Mouse (Mus musculus) frontal cortex, postnatal 14 days (tissue): ENCODE measurements around the gene Nfil3.

Source experiments
- DNase-seq, 2 experiments: peaks; one replicate each; pipeline ENCODE4 v3.0.0; 2022; ENCODE audit warnings: low spot score in 2 of 2

The Nfil3 gene

GRCm38 (mm10) chr13:52980951-52981421, at the start of gene Nfil3:
Nfil3 (minus strand) TSS chr13:52981073.
- DNase-seq: peak; percentile 58 to 67

DNA sequence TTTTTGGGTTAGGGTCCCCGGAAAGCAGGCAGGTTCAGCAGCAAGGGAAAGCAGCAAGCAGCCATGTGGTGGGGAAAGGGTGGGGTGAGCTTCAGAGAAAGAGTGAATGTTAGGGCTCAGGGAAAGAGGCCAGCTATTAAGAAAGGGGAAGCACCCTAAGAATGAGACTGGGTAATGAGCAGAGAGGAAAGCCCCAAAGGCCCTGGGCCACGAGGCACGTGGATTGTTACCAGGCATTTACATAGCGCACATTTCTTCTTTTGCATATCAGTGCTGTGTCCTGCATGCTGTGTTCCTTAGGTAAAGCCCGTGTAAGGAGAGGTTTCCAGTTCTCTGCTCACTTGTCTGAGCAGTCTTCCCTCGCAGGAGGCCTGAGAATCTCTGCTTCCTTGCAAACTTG, 43.4 kb upstream of the Nfil3 start:
- no peak for DNase-seq

DNA sequence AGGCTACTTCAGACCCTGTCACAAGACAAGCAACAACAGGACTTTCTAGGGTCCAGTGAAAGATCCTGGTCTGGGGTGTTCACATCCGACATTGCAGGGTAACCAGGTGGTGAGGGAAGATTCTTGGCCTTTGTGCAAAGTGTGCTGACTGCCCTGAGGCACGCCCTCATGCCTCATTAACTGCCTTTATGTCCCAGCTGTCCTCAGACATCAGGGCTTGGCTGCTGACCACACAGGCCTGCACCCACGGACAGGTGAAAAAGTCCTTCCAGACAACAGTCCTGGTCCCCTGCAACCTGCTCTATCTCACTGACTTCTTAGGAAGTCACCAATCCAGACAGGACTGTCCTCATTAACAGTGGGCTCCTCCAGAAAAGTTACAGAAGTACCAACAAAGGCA, 39.4 kb upstream of the Nfil3 start:
- DNase-seq: no peak

DNA sequence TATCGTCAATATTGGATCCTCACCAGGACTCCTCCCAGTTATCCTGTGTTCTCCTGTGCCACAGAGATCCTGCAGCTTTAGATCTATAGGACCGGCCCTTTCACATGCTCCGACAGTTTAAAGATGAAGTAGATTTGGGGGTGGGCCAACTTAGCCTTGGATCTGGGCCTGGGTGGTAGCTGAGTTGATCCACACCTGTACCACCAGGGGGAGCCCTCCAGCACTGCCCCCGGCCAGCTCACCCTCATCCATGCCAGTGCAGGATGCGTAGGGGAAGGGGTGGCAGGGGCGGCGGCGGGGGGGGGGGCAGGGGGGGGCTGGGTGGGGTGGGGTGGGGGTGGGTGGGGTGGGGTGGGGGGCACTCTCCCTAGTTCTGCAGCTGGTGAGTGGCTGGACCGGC, 38.7 kb upstream of the Nfil3 start:
- no peak for DNase-seq

DNA sequence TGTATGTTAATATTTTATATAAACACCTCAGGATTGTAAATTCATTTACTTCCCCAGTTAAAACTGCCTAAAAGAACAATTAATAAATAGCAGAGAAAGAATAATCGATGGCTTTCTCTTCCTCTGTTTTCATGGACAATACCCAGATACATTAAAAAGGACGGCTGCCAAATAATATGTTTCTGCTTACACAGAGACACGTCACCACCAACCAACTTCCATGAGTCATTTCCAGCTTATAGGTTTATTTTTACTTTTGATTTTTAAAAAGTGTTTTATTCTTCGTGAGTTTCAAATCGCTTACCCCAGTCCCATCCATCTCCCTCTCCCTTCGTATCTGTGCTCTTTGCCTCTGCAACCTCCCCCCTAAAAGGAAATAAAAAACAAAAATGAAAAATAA, 38.1 kb upstream of the Nfil3 start:
- no peak for DNase-seq

DNA sequence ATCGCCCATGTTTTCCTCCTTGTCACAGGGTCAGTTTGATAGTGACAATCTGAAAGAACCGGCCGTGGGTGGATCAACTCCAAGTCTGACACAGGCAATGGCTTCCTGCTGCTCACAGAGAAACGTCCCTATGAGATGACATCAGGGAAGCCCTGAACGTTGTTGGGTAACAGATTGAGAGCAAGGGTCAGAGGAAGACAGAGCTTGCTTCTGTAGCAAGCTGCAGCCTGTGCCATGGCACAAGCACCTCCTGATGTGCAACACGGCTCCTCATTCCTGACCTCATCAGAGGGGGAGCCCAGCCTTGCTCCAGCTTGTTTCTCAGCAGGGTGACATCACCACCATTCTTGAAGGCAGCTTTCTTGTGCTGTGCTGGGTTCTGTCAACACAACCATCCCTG, 37.1 kb upstream of the Nfil3 start:
- DNase-seq: no peak

GRCm38 (mm10) chr13:53017117-53017516, 36.2 kb upstream of the Nfil3 start:
- no peak for DNase-seq

GRCm38 (mm10) chr13:53011426-53011825, 30.6 kb upstream of the Nfil3 start:
- no peak for DNase-seq

GRCm38 (mm10) chr13:53008489-53009184, 27.8 kb upstream of the Nfil3 start:
- DNase-seq: no peak

- DNase-seq: no peak
Measured at GRCm38 (mm10) chr13:53007781-53008180, 26.9 kb upstream of the Nfil3 start.

- no peak for DNase-seq
Measured at GRCm38 (mm10) chr13:53003286-53003685, 22.4 kb upstream of the Nfil3 start.

- no peak for DNase-seq
Measured at GRCm38 (mm10) chr13:53001511-53001935, 20.6 kb upstream of the Nfil3 start.

GRCm38 (mm10) chr13:53000481-53000880, 19.6 kb upstream of the Nfil3 start:
- no peak for DNase-seq

DNA sequence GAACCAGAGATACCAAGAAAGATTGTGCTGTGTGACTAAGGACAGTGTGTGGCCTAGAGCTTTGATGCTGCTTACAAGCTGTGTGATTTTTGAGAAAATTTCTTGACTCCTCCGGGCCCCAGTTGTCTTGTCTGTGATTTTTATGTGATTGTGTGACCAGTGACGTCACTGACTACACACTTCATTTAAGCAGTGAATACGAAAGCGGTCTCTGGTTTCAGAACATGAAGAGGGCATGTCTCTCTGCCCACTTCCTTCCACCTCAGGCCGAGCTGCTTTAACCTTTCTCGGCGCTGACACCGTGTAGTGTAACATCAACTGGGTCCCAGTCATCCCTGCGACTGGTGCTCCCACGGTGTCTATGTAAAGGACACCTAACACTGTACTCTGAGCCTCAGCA, 17.7 kb upstream of the Nfil3 start:
- no peak for DNase-seq

DNA sequence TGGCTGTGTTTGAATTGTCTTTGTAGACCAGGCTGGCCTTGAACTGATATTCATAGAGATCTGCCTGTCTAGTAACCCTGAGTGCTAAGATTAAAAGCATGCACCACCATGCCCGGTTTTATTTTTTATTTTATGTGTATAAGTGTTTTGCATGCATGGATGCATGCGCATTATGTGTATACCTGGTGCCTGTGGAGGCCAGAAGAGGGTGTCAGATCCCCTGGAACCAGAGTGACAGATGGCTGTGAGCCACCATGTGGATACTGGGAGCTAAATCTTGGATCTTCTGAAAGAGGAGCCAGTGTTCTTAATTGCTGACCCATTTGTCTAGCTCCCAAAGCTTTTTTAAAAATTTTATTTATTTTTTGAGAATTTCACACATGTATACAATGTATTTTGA, 16.9 kb upstream of the Nfil3 start:
- no peak for DNase-seq

GRCm38 (mm10) chr13:52996201-52996600, 15.3 kb upstream of the Nfil3 start:
- no peak for DNase-seq

GRCm38 (mm10) chr13:52994197-52994881, 13.5 kb upstream of the Nfil3 start:
- no peak for DNase-seq

- DNase-seq: no peak
Measured at GRCm38 (mm10) chr13:52990139-52990538, 9.3 kb upstream of the Nfil3 start.

GRCm38 (mm10) chr13:52989005-52989404, 8.1 kb upstream of the Nfil3 start:
- DNase-seq: no peak

- DNase-seq: no peak
Measured at GRCm38 (mm10) chr13:52987880-52988279, 7.0 kb upstream of the Nfil3 start.

DNA sequence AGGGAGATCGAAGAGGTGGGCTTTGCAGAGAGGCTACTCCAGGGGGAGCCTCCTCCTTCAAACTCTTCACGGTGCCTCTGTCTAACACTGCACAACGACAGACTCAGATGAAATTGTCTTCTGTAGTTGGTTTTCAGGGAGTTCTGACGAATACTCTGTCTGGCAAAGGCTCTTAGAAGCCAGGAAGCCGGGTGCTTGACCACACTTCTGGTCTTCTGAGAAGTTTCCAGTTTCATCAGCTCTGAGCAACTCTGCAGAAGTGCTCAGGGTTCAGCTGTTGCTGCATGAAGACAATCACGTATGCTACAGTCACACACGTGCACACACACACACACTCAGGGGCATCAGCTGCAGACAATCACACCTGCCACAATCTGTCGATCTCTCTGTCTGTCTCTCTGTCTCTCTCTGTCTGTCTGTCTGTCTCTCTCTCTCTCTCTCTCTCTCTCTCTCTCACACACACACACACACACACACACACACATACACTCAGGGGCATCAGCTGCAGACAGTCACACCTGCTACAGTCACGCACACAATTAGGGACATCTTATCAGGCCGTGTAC, 5.4 kb upstream of the Nfil3 start:
- DNase-seq: no peak

DNA sequence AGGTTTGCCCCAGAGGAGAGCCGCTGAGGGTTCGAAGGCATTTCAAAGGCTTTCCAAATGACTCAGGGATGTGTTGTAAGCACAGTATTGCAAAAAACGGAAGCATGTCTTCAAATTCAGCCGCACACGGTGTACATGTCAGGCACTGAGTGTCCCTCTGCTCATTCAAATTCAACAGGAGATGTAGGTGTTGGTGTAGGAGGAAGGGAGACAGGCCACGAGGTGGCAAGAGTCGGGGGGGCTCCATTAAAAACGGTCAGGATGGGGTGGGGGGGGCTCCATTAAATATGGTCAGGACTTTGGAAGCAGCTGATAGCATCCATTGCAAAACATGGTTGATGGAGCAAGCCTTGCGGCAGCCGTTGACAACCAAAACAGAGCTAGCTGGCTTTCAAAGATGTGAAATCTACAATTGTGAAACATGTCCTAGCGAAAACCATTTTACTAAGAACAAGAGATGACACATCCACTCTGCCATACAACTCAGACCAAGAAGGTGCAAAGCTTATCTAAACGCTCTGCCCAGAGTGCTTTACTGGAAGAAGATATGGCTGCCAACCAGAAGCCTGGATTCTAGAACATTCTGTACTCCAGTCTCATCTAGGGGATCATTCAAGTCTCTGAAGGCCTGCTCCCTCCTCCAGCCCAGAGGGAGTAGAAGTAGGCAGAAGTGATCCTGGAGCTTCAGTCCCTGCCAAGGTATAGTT, 4.8 kb upstream of the Nfil3 start:
- no peak for DNase-seq
